Mouse (Mus musculus): Measurements from ENCODE around the gene Gpc6. TPM values are rescaled to one million over a fixed set of nuclear protein-coding genes. Genes with fewer than 3 reads are reported as not detected.

The Gpc6 gene
- polyA plus RNA-seq, 2 experiments = 26.1 to 39.5 TPM

DNA sequence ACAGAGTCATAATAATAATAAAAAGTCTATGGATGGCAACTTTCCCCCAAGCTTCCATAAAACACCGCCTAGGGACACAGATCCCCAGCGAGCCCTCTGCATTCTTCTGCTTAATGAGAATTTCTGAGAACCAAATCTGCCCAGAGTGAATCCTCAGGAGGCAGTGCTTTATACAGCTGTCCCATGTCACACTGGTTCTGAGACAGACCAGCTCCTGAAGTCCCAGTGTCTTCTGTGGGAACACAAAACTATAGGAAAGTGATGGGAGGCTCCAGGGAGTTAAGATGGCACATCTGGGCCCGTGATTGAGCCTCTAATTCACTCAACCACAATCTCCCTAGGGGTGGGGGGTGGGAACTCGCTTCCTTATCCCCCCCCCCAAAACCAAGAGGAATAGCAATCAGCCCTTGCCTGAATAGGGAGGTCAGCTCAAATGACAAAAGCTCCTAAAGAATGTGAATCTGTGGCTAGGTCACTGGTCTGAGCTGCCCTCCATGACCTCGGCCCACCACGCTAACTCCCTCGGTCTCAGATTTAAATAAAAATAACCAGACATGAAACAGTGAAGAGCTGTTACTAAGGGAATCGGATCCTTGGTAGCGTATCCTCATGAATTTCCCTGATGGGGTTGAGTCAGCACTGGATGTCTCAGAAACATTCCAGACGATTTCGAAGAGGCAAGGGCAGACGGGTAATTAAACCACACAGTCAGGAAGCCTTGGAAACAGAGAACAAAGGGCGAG is 1005.2 kb downstream of the Gpc6 start:
- H3K4me2 ChIP-seq (replicated peaks; ENCODE audit: low read depth, low read length, severe bottlenecking) = no peak overlapping the region
- H3K27ac ChIP-seq (replicated peaks; ENCODE audit: low read depth, low read length) = no peak overlapping the region
- DNase-seq (ENCODE audit: low spot score) (no peak), ATAC-seq (ENCODE audit: low FRiP score, low read depth) (peak; percentile 56; the same call in 1 of the 2 replicates)
- H3K4me3 ChIP-seq (replicated peaks; ENCODE audit: low read length) = no peak overlapping the region
- WGBS = 18% methylated on average over 13 of the region's 13 CpGs
- no peaks in the 10 kb centered on the region for H3K9me3 ChIP-seq (ENCODE audit: control insufficient read depth, low read length)
- H3K9ac ChIP-seq (ENCODE audit: low read depth, low read length, severe bottlenecking) = no peak overlapping the region
- TF ChIP-seq POLR2A (IDR thresholded peaks at IDR 0.05; ENCODE audit: borderline replicate concordance, extremely low read depth, insufficient read depth, insufficient read length) = no peak
- H3K27me3 ChIP-seq (ENCODE audit: control insufficient read depth, insufficient read depth, low read length) = no peaks in the 10 kb centered on the region
- no peaks in the 10 kb centered on the region for H3K36me3 ChIP-seq (ENCODE audit: control insufficient read depth, insufficient read depth, low read length)
- H3K4me1 ChIP-seq (ENCODE audit: control insufficient read depth, insufficient read depth, low read length) = peaks cover 18% of the 10 kb centered on the region

GRCm38 (mm10) chr14:117930848-117931816 is 1006.0 kb downstream of the Gpc6 start:
- no peak overlapping the region for H3K4me2 ChIP-seq (replicated peaks; ENCODE audit: low read depth, low read length, severe bottlenecking)
- DNase-seq (ENCODE audit: low spot score) (no peak), ATAC-seq (ENCODE audit: low FRiP score, low read depth) (0 out of 2 replicates have a peak, but pooled peaks have one; percentile 25)
- H3K36me3 ChIP-seq (ENCODE audit: control insufficient read depth, insufficient read depth, low read length) = no peaks in the 10 kb centered on the region
- no peaks in the 10 kb centered on the region for H3K27me3 ChIP-seq (ENCODE audit: control insufficient read depth, insufficient read depth, low read length)
- H3K9ac ChIP-seq (ENCODE audit: low read depth, low read length, severe bottlenecking) = no peak overlapping the region
- TF ChIP-seq POLR2A (IDR thresholded peaks at IDR 0.05; ENCODE audit: borderline replicate concordance, extremely low read depth, insufficient read depth, insufficient read length) = no peak
- no peaks in the 10 kb centered on the region for H3K9me3 ChIP-seq (ENCODE audit: control insufficient read depth, low read length)
- H3K4me3 ChIP-seq (replicated peaks; ENCODE audit: low read length) = no peak overlapping the region
- no peak overlapping the region for H3K27ac ChIP-seq (replicated peaks; ENCODE audit: low read depth, low read length)
- H3K4me1 ChIP-seq (ENCODE audit: control insufficient read depth, insufficient read depth, low read length) = peaks cover 18% of the 10 kb centered on the region
- WGBS = 61% methylated on average over 16 of the region's 16 CpGs

GRCm38 (mm10) chr14:117932163-117932851 is 1007.2 kb downstream of the Gpc6 start:
- no peaks in the 10 kb centered on the region for H3K27me3 ChIP-seq (ENCODE audit: control insufficient read depth, insufficient read depth, low read length)
- DNase-seq (ENCODE audit: low spot score) = no peak
- WGBS = 96% methylated on average over 14 of the region's 17 CpGs
- no peak for TF ChIP-seq POLR2A (IDR thresholded peaks at IDR 0.05; ENCODE audit: borderline replicate concordance, extremely low read depth, insufficient read depth, insufficient read length)
- H3K9ac ChIP-seq (ENCODE audit: low read depth, low read length, severe bottlenecking) = no peak overlapping the region
- ATAC-seq (ENCODE audit: low FRiP score, low read depth) = no peak
- peaks cover 26% of the 10 kb centered on the region for H3K4me1 ChIP-seq (ENCODE audit: control insufficient read depth, insufficient read depth, low read length)
- H3K9me3 ChIP-seq (ENCODE audit: control insufficient read depth, low read length) = no peaks in the 10 kb centered on the region
- no peak overlapping the region for H3K4me3 ChIP-seq (replicated peaks; ENCODE audit: low read length)
- no peaks in the 10 kb centered on the region for H3K36me3 ChIP-seq (ENCODE audit: control insufficient read depth, insufficient read depth, low read length)
- no peak overlapping the region for H3K4me2 ChIP-seq (replicated peaks; ENCODE audit: low read depth, low read length, severe bottlenecking)
- no peak overlapping the region for H3K27ac ChIP-seq (replicated peaks; ENCODE audit: low read depth, low read length)

DNA sequence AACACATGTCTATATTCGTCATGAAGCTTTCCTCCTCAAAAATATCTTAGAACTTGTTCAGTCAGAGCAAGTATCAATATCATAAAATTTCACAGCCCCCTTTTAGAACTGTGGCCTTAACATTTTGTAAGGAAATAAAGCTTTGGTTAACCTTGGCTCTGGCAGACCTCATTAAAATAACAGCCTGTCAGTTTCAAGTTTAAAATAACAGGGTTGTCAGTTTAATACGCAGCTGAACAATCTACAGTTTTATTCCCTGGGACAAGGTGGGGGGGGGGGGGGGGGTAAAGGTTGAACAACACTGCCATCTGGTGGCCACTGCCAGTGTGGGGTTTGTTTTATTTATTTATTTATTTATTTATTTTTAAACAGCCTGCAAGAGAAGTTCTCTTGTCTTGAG is 1013.4 kb downstream of the Gpc6 start:
- no peaks in the 10 kb centered on the region for H3K27me3 ChIP-seq (ENCODE audit: control insufficient read depth, insufficient read depth, low read length)
- H3K4me3 ChIP-seq (replicated peaks; ENCODE audit: low read length) = no peak overlapping the region
- 5% methylated on average over 2 of the region's 2 CpGs for WGBS
- H3K4me1 ChIP-seq (ENCODE audit: control insufficient read depth, insufficient read depth, low read length) = peaks cover 16% of the 10 kb centered on the region
- H3K9ac ChIP-seq (ENCODE audit: low read depth, low read length, severe bottlenecking) = no peak overlapping the region
- H3K36me3 ChIP-seq (ENCODE audit: control insufficient read depth, insufficient read depth, low read length) = no peaks in the 10 kb centered on the region
- H3K4me2 ChIP-seq (replicated peaks; ENCODE audit: low read depth, low read length, severe bottlenecking) = no peak overlapping the region
- no peak overlapping the region for H3K27ac ChIP-seq (replicated peaks; ENCODE audit: low read depth, low read length)
- peak; percentile 80 for DNase-seq (ENCODE audit: low spot score)
- no peak for TF ChIP-seq POLR2A (IDR thresholded peaks at IDR 0.05; ENCODE audit: borderline replicate concordance, extremely low read depth, insufficient read depth, insufficient read length)
- ATAC-seq (ENCODE audit: low FRiP score, low read depth) = peak; percentile 88
- H3K9me3 ChIP-seq (ENCODE audit: control insufficient read depth, low read length) = no peaks in the 10 kb centered on the region

DNA sequence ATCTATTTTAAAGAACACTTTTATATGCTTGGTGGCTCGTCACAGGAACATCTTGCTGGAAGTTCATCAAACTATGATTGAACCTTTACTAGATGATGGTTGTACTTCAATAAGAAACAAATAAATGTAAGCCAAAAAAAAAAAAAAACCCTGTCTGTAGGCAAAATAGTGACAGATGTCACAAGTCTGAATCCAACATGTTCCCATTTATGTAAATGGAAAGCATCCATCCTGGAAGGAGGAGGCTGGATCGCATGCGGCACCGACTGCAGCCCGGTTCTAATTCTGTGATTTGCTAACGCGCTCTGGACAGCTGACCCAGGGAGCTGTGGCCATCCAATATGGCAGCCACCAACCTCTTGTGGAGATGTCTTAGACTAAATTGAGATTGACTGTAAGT is 1014.4 kb downstream of the Gpc6 start:
- Histone ChIP-seq H3K9me3 (ENCODE audit: control insufficient read depth, low read length) (no peaks in the 10 kb centered on the region), H3K4me1 (ENCODE audit: control insufficient read depth, insufficient read depth, low read length) (peaks cover 16% of the 10 kb centered on the region), H3K27ac (replicated peaks; ENCODE audit: low read depth, low read length) (no peak overlapping the region), H3K4me3 (replicated peaks; ENCODE audit: low read length) (no peak overlapping the region), H3K27me3 (ENCODE audit: control insufficient read depth, insufficient read depth, low read length) (no peaks in the 10 kb centered on the region), H3K4me2 (replicated peaks; ENCODE audit: low read depth, low read length, severe bottlenecking) (no peak overlapping the region), H3K9ac (ENCODE audit: low read depth, low read length, severe bottlenecking) (no peak overlapping the region), H3K36me3 (ENCODE audit: control insufficient read depth, insufficient read depth, low read length) (no peaks in the 10 kb centered on the region)
- no peak for TF ChIP-seq POLR2A (IDR thresholded peaks at IDR 0.05; ENCODE audit: borderline replicate concordance, extremely low read depth, insufficient read depth, insufficient read length)
- WGBS = 92% methylated on average over 7 of the region's 7 CpGs
- DNase-seq (ENCODE audit: low spot score) = no peak
- no peak for ATAC-seq (ENCODE audit: low FRiP score, low read depth)

Measured in limb, embryonic 14.5 days (tissue).